Mouse (Mus musculus): ENCODE data around the gene Cachd1. TPM values are rescaled to one million over a fixed set of nuclear protein-coding genes. Genes with fewer than 3 reads are reported as not detected.

Cachd1 gene
- total RNA-seq (2014; rRNA removed) (0.46 and 0.67 TPM in 2 replicates), polyA plus RNA-seq (2012; rRNA removed) (1.1 and 2.3 TPM in 2 replicates)

DNA sequence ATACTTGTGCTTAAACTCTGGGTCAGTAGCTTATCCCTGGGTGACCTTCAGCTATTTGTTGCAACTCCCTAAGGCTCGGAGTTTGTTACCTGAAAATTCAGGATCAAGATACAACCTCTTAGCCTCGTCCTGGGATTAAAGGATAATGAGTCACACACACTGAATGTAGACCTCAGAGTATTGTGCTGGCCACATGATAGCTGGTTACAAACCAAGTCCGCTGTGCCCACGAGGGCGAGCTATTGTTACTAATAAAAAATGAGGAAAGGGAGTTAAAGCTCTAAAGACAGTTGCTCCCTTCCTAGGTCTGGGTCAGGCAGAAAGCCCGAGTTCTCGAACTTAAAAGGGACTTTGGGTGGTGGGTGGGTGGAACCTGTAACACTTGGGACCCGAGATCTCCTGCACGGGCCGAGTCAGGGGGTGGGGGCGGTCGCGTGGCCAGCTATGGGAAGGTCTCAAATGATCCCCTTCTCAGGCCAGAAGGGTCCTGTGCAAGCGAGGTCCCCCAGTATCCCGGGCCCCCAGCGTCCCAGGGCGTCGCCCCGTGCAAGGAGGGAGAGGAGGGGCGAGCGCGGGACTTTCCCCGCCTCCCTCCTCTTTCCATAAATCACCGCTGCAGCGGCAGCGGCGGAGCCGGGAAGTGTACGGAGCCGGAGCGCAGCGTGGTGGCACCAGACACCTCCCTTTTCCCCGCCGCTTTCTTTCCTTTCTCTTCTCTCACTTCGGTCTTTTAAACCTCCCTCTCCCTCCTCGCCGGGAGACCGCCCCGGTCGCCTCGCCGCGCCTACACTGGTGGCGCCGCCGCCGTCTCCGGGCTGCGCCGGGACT is at the start of gene Cachd1:
Gene Cachd1, plus strand, starts transcription at position 633 of the 828 bp plus-strand sequence.
- H3K27me3 ChIP-seq (ENCODE audit: control insufficient read depth, insufficient read depth, low read length), result peaks cover 10% of the 10 kb centered on the region; the same call in 1 of the 2 replicates
- TF ChIP-seq POLR2A (IDR thresholded peaks at IDR 0.05; ENCODE audit: extremely low read depth, insufficient read depth, low read length), result 0 out of 2 replicates have a peak, but pooled peaks have one; percentile 13
- TF ChIP-seq CTCF (IDR thresholded peaks at IDR 0.05; ENCODE audit: low read depth, low read length), result 0 out of 2 replicates have a peak, but pooled peaks have one; percentile 4
- 3% methylated on average over 46 of the region's 50 CpGs for WGBS
- H3K4me1 ChIP-seq (ENCODE audit: control insufficient read depth, insufficient read depth, low read length), result no peaks in the 10 kb centered on the region
- H3K9ac ChIP-seq (ENCODE audit: low read depth, low read length), result peak within 1 kb of the TSS; percentile 68
- no peak for DNase-seq (ENCODE audit: extremely low read depth, low read depth, low spot score)
- H3K79me2 ChIP-seq (ENCODE audit: control insufficient read depth, insufficient read depth, low read length), result no peaks in the 10 kb centered on the region
- H3K27ac ChIP-seq (replicated peaks; ENCODE audit: insufficient read depth, low read depth, low read length), result peak within 1 kb of the TSS; percentile 10; the same call in 1 of the 2 replicates
- H3K36me3 ChIP-seq (ENCODE audit: control insufficient read depth, insufficient read depth, low read length), result no peaks in the 10 kb centered on the region
- H3K4me3 ChIP-seq (ENCODE audit: insufficient read depth, low read depth, low read length), result peak within 1 kb of the TSS; percentile 79

GRCm38 (mm10) chr4:100728896-100729479 is 47.5 kb upstream of the Cachd1 start:
- DNase-seq (ENCODE audit: extremely low read depth, low read depth, low spot score), result peak; percentile 14
- Histone ChIP-seq H3K4me1 (ENCODE audit: control insufficient read depth, insufficient read depth, low read length) (no peaks in the 10 kb centered on the region), H3K4me3 (ENCODE audit: insufficient read depth, low read depth, low read length) (no peak overlapping the region), H3K27me3 (ENCODE audit: control insufficient read depth, insufficient read depth, low read length) (no peaks in the 10 kb centered on the region), H3K79me2 (ENCODE audit: control insufficient read depth, insufficient read depth, low read length) (no peaks in the 10 kb centered on the region), H3K27ac (replicated peaks; ENCODE audit: insufficient read depth, low read depth, low read length) (no peak overlapping the region), H3K36me3 (ENCODE audit: control insufficient read depth, insufficient read depth, low read length) (no peaks in the 10 kb centered on the region), H3K9ac (ENCODE audit: low read depth, low read length) (no peak overlapping the region)
- TF ChIP-seq CTCF (IDR thresholded peaks at IDR 0.05; ENCODE audit: low read depth, low read length) (no peak), POLR2A (IDR thresholded peaks at IDR 0.05; ENCODE audit: extremely low read depth, insufficient read depth, low read length) (no peak)
- WGBS, result 49% methylated on average over 5 of the region's 5 CpGs

- TF ChIP-seq POLR2A (IDR thresholded peaks at IDR 0.05; ENCODE audit: extremely low read depth, insufficient read depth, low read length) (no peak), CTCF (IDR thresholded peaks at IDR 0.05; ENCODE audit: low read depth, low read length) (no peak)
- no peaks in the 10 kb centered on the region for H3K4me1 ChIP-seq (ENCODE audit: control insufficient read depth, insufficient read depth, low read length)
- no peak overlapping the region for H3K4me3 ChIP-seq (ENCODE audit: insufficient read depth, low read depth, low read length)
- 85% methylated on average over 9 of the region's 9 CpGs for WGBS
- no peaks in the 10 kb centered on the region for H3K27me3 ChIP-seq (ENCODE audit: control insufficient read depth, insufficient read depth, low read length)
- DNase-seq (ENCODE audit: extremely low read depth, low read depth, low spot score), result no peak
- no peak overlapping the region for H3K9ac ChIP-seq (ENCODE audit: low read depth, low read length)
- H3K79me2 ChIP-seq (ENCODE audit: control insufficient read depth, insufficient read depth, low read length), result no peaks in the 10 kb centered on the region
- no peaks in the 10 kb centered on the region for H3K36me3 ChIP-seq (ENCODE audit: control insufficient read depth, insufficient read depth, low read length)
- H3K27ac ChIP-seq (replicated peaks; ENCODE audit: insufficient read depth, low read depth, low read length), result no peak overlapping the region
Observed at GRCm38 (mm10) chr4:100735098-100735935, 41.2 kb upstream of the Cachd1 start.

DNA sequence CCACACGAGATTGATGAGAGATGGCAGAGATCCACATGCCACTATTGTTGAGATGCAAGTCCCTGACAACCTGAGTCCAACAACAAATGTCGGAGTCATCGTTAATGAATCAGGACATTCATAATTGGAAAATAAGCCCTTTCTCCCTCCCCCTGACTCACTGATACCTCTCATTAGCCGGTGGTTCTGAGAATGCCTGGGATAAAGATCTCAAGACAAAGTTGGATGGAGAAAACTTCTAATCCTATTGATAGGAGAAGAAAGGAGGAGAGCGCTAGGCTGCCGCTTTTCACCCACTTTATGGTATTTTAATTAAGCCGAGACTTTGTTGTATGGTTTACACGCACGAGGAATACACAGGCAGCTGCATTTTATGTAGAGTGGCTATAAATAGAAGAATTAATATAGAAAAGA is 40.5 kb upstream of the Cachd1 start:
- Histone ChIP-seq H3K27me3 (ENCODE audit: control insufficient read depth, insufficient read depth, low read length) (no peaks in the 10 kb centered on the region), H3K4me1 (ENCODE audit: control insufficient read depth, insufficient read depth, low read length) (no peaks in the 10 kb centered on the region), H3K36me3 (ENCODE audit: control insufficient read depth, insufficient read depth, low read length) (no peaks in the 10 kb centered on the region), H3K9ac (ENCODE audit: low read depth, low read length) (no peak overlapping the region), H3K79me2 (ENCODE audit: control insufficient read depth, insufficient read depth, low read length) (no peaks in the 10 kb centered on the region), H3K4me3 (ENCODE audit: insufficient read depth, low read depth, low read length) (no peak overlapping the region), H3K27ac (replicated peaks; ENCODE audit: insufficient read depth, low read depth, low read length) (no peak overlapping the region)
- no peak for TF ChIP-seq POLR2A (IDR thresholded peaks at IDR 0.05; ENCODE audit: extremely low read depth, insufficient read depth, low read length)
- no peak for TF ChIP-seq CTCF (IDR thresholded peaks at IDR 0.05; ENCODE audit: low read depth, low read length)
- DNase-seq (ENCODE audit: extremely low read depth, low read depth, low spot score), result no peak
- 86% methylated on average over 9 of the region's 9 CpGs for WGBS

GRCm38 (mm10) chr4:100743615-100744014 is 32.9 kb upstream of the Cachd1 start:
- Histone ChIP-seq H3K79me2 (ENCODE audit: control insufficient read depth, insufficient read depth, low read length) (no peaks in the 10 kb centered on the region), H3K4me3 (ENCODE audit: insufficient read depth, low read depth, low read length) (no peak overlapping the region), H3K27me3 (ENCODE audit: control insufficient read depth, insufficient read depth, low read length) (no peaks in the 10 kb centered on the region), H3K4me1 (ENCODE audit: control insufficient read depth, insufficient read depth, low read length) (no peaks in the 10 kb centered on the region), H3K27ac (replicated peaks; ENCODE audit: insufficient read depth, low read depth, low read length) (no peak overlapping the region), H3K9ac (ENCODE audit: low read depth, low read length) (no peak overlapping the region), H3K36me3 (ENCODE audit: control insufficient read depth, insufficient read depth, low read length) (no peaks in the 10 kb centered on the region)
- no peak for DNase-seq (ENCODE audit: extremely low read depth, low read depth, low spot score)
- no peak for TF ChIP-seq POLR2A (IDR thresholded peaks at IDR 0.05; ENCODE audit: extremely low read depth, insufficient read depth, low read length)
- TF ChIP-seq CTCF (IDR thresholded peaks at IDR 0.05; ENCODE audit: low read depth, low read length), result no peak
- WGBS, result 82% methylated on average over 8 of the region's 8 CpGs
